Mouse (Mus musculus) liver, postnatal 0 days (tissue): ENCODE results near the gene Esyt1.

Source experiments
- CTCF ChIP-seq: sonication (generic); IDR thresholded peaks from 2 replicates; pipeline ENCODE4 v1.5.1; 2016; ENCODE audit warnings: antibody characterized with exemption, low read depth
- EP300 ChIP-seq: IDR thresholded peaks from 2 replicates; pipeline ENCODE4 v1.6.1; 2016; ENCODE audit warnings: antibody characterized with exemption, low read depth, mild to moderate bottlenecking

- TF ChIP-seq EP300 (no peak), CTCF (no peak)
Observed at GRCm38 (mm10) chr10:128535624-128536265, 10.1 kb upstream of the Esyt1 start.
